Mouse (Mus musculus) limb, embryonic 12.5 days (tissue): ENCODE data around the gene Cxcl13. TPM values are rescaled to one million over a fixed set of nuclear protein-coding genes. Genes with fewer than 3 reads are reported as not detected.
A peak's percentile ranks its signal among the peaks of the same experiment; 100 is the strongest.

ENCODE experiments used
- ATAC-seq: fragments of 200-750 bp; cut with Nextera tagmentation; 2 replicates; pipeline ENCODE4 v1.8.0; 2017; ENCODE audit warnings: low read depth, moderate TSS enrichment; ENCODE audit not compliant: insufficient number of reproducible peaks, insufficient read depth, low FRiP score, low TSS enrichment
- H3K27ac ChIP-seq: fragments of 300-500 bp; sonication (generic); 2 replicates; pipeline ENCODE4 v1.5.1; 2016; ENCODE audit warnings: mild to moderate bottlenecking, moderate library complexity
- H3K27me3 ChIP-seq: fragments of 300-500 bp; sonication (generic); 2 replicates; pipeline ENCODE4 v1.6.1; 2016; ENCODE audit warnings: mild to moderate bottlenecking, moderate library complexity
- H3K36me3 ChIP-seq: fragments of 300-500 bp; sonication (generic); 2 replicates; pipeline ENCODE4 v1.6.1; 2016; ENCODE audit warnings: mild to moderate bottlenecking, moderate library complexity
- H3K4me1 ChIP-seq: fragments of 300-500 bp; sonication (generic); replicated peaks from 2 replicates; pipeline ENCODE4 v1.6.1; 2016
- H3K4me2 ChIP-seq: fragments of 300-500 bp; sonication (generic); 2 replicates; pipeline ENCODE4 v1.6.1; 2016; ENCODE audit warnings: mild to moderate bottlenecking, moderate library complexity
- H3K4me3 ChIP-seq: fragments of 300-500 bp; sonication (generic); replicated peaks from 2 replicates; pipeline ENCODE4 v1.5.1; 2016; ENCODE audit warnings: mild to moderate bottlenecking
- H3K9ac ChIP-seq: fragments of 300-500 bp; sonication (generic); replicated peaks from 2 replicates; pipeline ENCODE4 v1.6.1; 2016; ENCODE audit warnings: mild to moderate bottlenecking, moderate library complexity
- H3K9me3 ChIP-seq: fragments of 300-500 bp; sonication (generic); 2 replicates; pipeline ENCODE4 v1.6.1; 2016; ENCODE audit warnings: mild to moderate bottlenecking, moderate library complexity
- WGBS: fragments of 180-500 bp; shearing (Covaris S2); methylation state at CpG from one replicate; pipeline ENCODE4 v1.1.7; 2016; 5-methylcytosine and 5-hydroxymethylcytosine counted together
- polyA plus RNA-seq: library from polyadenylated mRNA; unstranded; fragments of >200 nt; fragmentation: Nextera tagmentation; extraction: Ambion mirVana; gene quantifications from 2 replicates; pipeline ENCODE4 v1.2.1, GENCODE M21; 2016

Cxcl13 gene
- polyA plus RNA-seq: 0.60 and 1.2 TPM in 2 replicates

GRCm38 (mm10) chr5:95956651-95957050 is at the start of gene Cxcl13:
Gene Cxcl13 (plus strand): TSS chr5:95956951.
- Histone ChIP-seq H3K36me3 (no peaks in the 10 kb centered on the region), H3K4me1 (no peaks in the 10 kb centered on the region), H3K9me3 (no peaks in the 10 kb centered on the region), H3K27ac (no peak within 1 kb of the TSS), H3K27me3 (no peaks in the 10 kb centered on the region), H3K9ac (no peak within 1 kb of the TSS), H3K4me2 (no peak within 1 kb of the TSS), H3K4me3 (no peak within 1 kb of the TSS)
- WGBS: 42% methylated on average over 5 of the region's 5 CpGs
- no peak for ATAC-seq

- Histone ChIP-seq H3K4me3 (no peak overlapping the region), H3K27me3 (no peaks in the 10 kb centered on the region), H3K27ac (no peak overlapping the region), H3K9ac (no peak overlapping the region), H3K4me1 (no peaks in the 10 kb centered on the region), H3K4me2 (no peak overlapping the region), H3K9me3 (no peaks in the 10 kb centered on the region), H3K36me3 (no peaks in the 10 kb centered on the region)
- 76% methylated on average over 1 of the region's 1 CpGs for WGBS
- no peak for ATAC-seq
These were observed 45.7 kb upstream of the Cxcl13 start for GRCm38 (mm10) chr5:95911006-95911405.

- Histone ChIP-seq H3K27ac (no peak overlapping the region), H3K9me3 (no peaks in the 10 kb centered on the region), H3K4me2 (no peak overlapping the region), H3K9ac (no peak overlapping the region), H3K36me3 (no peaks in the 10 kb centered on the region), H3K4me1 (no peaks in the 10 kb centered on the region), H3K4me3 (no peak overlapping the region), H3K27me3 (no peaks in the 10 kb centered on the region)
- WGBS: 92% methylated on average over 6 of the region's 6 CpGs
- ATAC-seq: no peak
These were observed 38.3 kb upstream of the Cxcl13 start for GRCm38 (mm10) chr5:95918491-95918890.

- H3K4me1 ChIP-seq: no peaks in the 10 kb centered on the region
- no peak overlapping the region for H3K4me3 ChIP-seq
- no peak overlapping the region for H3K4me2 ChIP-seq
- no peaks in the 10 kb centered on the region for H3K36me3 ChIP-seq
- ATAC-seq: no peak
- no peak overlapping the region for H3K9ac ChIP-seq
- H3K27ac ChIP-seq: no peak overlapping the region
- H3K9me3 ChIP-seq: no peaks in the 10 kb centered on the region
- H3K27me3 ChIP-seq: no peaks in the 10 kb centered on the region
- 85% methylated on average over 6 of the region's 6 CpGs for WGBS
These were observed 32.7 kb upstream of the Cxcl13 start for GRCm38 (mm10) chr5:95924023-95924422.

GRCm38 (mm10) chr5:95925204-95925930 is 31.4 kb upstream of the Cxcl13 start:
- H3K4me2 ChIP-seq: no peak overlapping the region
- ATAC-seq: no peak
- H3K27ac ChIP-seq: no peak overlapping the region
- no peak overlapping the region for H3K9ac ChIP-seq
- H3K9me3 ChIP-seq: no peaks in the 10 kb centered on the region
- no peak overlapping the region for H3K4me3 ChIP-seq
- H3K27me3 ChIP-seq: no peaks in the 10 kb centered on the region
- H3K36me3 ChIP-seq: no peaks in the 10 kb centered on the region
- H3K4me1 ChIP-seq: no peaks in the 10 kb centered on the region
- WGBS: 85% methylated on average over 10 of the region's 10 CpGs

- Histone ChIP-seq H3K27ac (no peak overlapping the region), H3K36me3 (no peaks in the 10 kb centered on the region), H3K4me1 (no peaks in the 10 kb centered on the region), H3K9ac (no peak overlapping the region), H3K4me2 (no peak overlapping the region), H3K27me3 (no peaks in the 10 kb centered on the region), H3K4me3 (no peak overlapping the region), H3K9me3 (no peaks in the 10 kb centered on the region)
- 92% methylated on average over 1 of the region's 1 CpGs for WGBS
- no peak for ATAC-seq
These were observed 30.9 kb upstream of the Cxcl13 start for GRCm38 (mm10) chr5:95925931-95926263.

GRCm38 (mm10) chr5:95935035-95935434 is 21.7 kb upstream of the Cxcl13 start:
- no peak overlapping the region for H3K9ac ChIP-seq
- ATAC-seq: no peak
- H3K4me1 ChIP-seq: no peaks in the 10 kb centered on the region; the same call in 1 of the 2 replicates
- H3K27ac ChIP-seq: no peak overlapping the region
- H3K4me2 ChIP-seq: no peak overlapping the region
- no peaks in the 10 kb centered on the region for H3K36me3 ChIP-seq
- no peaks in the 10 kb centered on the region for H3K9me3 ChIP-seq
- no peak overlapping the region for H3K4me3 ChIP-seq
- WGBS: 79% methylated on average over 5 of the region's 5 CpGs
- no peaks in the 10 kb centered on the region for H3K27me3 ChIP-seq

GRCm38 (mm10) chr5:95936068-95936467 is 20.7 kb upstream of the Cxcl13 start:
- Histone ChIP-seq H3K4me1 (peaks cover 6% of the 10 kb centered on the region), H3K4me3 (no peak overlapping the region), H3K27ac (no peak overlapping the region), H3K36me3 (no peaks in the 10 kb centered on the region), H3K4me2 (no peak overlapping the region), H3K9me3 (no peaks in the 10 kb centered on the region), H3K27me3 (no peaks in the 10 kb centered on the region), H3K9ac (no peak overlapping the region)
- 32% methylated on average over 5 of the region's 5 CpGs for WGBS
- no peak for ATAC-seq

GRCm38 (mm10) chr5:95937129-95937528 is 19.6 kb upstream of the Cxcl13 start:
- Histone ChIP-seq H3K4me3 (no peak overlapping the region), H3K9me3 (no peaks in the 10 kb centered on the region), H3K27ac (no peak overlapping the region), H3K27me3 (no peaks in the 10 kb centered on the region), H3K36me3 (no peaks in the 10 kb centered on the region), H3K4me1 (peaks cover 6% of the 10 kb centered on the region), H3K4me2 (no peak overlapping the region), H3K9ac (no peak overlapping the region)
- ATAC-seq: no peak
- WGBS: 51% methylated on average over 2 of the region's 2 CpGs

- Histone ChIP-seq H3K9ac (no peak overlapping the region), H3K27ac (no peak overlapping the region), H3K4me1 (peaks cover 6% of the 10 kb centered on the region), H3K27me3 (no peaks in the 10 kb centered on the region), H3K4me3 (no peak overlapping the region), H3K36me3 (no peaks in the 10 kb centered on the region), H3K4me2 (no peak overlapping the region), H3K9me3 (no peaks in the 10 kb centered on the region)
- ATAC-seq: no peak
- WGBS: 71% methylated on average over 11 of the region's 11 CpGs
These were observed 18.6 kb upstream of the Cxcl13 start for GRCm38 (mm10) chr5:95938044-95938625.

- H3K9me3 ChIP-seq: no peaks in the 10 kb centered on the region
- peaks cover 6% of the 10 kb centered on the region for H3K4me1 ChIP-seq
- no peak overlapping the region for H3K27ac ChIP-seq
- WGBS: 10% methylated on average over 4 of the region's 4 CpGs
- H3K4me2 ChIP-seq: no peak overlapping the region; the same call in 1 of the 2 replicates
- ATAC-seq: peak; percentile 74; the same call in 1 of the 2 replicates
- no peaks in the 10 kb centered on the region for H3K27me3 ChIP-seq
- no peak overlapping the region for H3K4me3 ChIP-seq
- H3K36me3 ChIP-seq: no peaks in the 10 kb centered on the region
- H3K9ac ChIP-seq: no peak overlapping the region
These were observed 16.0 kb upstream of the Cxcl13 start for GRCm38 (mm10) chr5:95940682-95941221.
